Mouse (Mus musculus): Measurements from ENCODE around the gene Tas1r1.

- TF ChIP-seq POLR2A (IDR thresholded peaks at IDR 0.05; ENCODE audit: control insufficient read depth in 1 of 2, insufficient read depth in 1 of 2, low read depth in 1 of 2, low read length in 2 of 2, poor library complexity in 1 of 2): no peak
- TF ChIP-seq TAL1 (IDR thresholded peaks at IDR 0.05; ENCODE audit: low read length): no peak
- no peak for TF ChIP-seq CTCF (IDR thresholded peaks at IDR 0.05 in 2 of 3, conservative IDR thresholded peaks at IDR 0.05 in 1 of 3; ENCODE audit: control insufficient read depth in 1 of 3, insufficient read depth in 1 of 3, low read depth in 2 of 3, low read length in 3 of 3, poor library complexity in 1 of 3, severe bottlenecking in 1 of 3)
- TF ChIP-seq ZC3H11A (IDR thresholded peaks at IDR 0.05; ENCODE audit: low read depth, low read length): no peak
- TF ChIP-seq UBTF (IDR thresholded peaks at IDR 0.05; ENCODE audit: borderline replicate concordance, insufficient read depth, low read depth, low read length): no peak
- TF ChIP-seq ZNF384 (IDR thresholded peaks at IDR 0.05; ENCODE audit: low read depth, low read length): no peak
- no peak for TF ChIP-seq EP300 (IDR thresholded peaks at IDR 0.05; ENCODE audit: low read depth in 1 of 2, low read length in 2 of 2)
- TF ChIP-seq MAX (IDR thresholded peaks at IDR 0.05; ENCODE audit: low read length): no peak
Observed at GRCm38 (mm10) chr4:151989110-151989488, 49.3 kb downstream of the Tas1r1 start.
